Mouse (Mus musculus): ENCODE data around the gene Pde6h.

DNA sequence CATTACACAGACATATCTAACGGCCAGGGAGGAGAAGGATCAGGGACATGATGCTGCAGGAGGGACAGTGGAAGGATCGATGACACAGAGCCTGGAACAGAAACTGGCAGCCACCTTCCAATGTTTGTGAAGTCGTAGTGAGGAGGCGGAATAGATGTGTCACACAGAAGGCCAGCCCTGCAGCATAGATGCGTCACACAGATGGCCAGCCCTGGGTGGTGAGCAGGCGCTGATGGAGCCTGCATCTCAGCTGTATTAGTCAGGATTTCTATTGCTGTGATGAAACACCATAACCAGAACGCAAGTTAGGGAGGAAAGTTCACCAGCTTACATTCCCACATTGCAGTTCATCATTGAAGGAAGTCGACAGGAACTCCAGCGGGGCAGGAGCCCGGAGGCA lies 42.3 kb downstream of the Pde6h start:
- no peak for TF ChIP-seq POLR2A (IDR thresholded peaks at IDR 0.05; ENCODE audit: extremely low read depth, insufficient read depth, low read length)
- TF ChIP-seq CTCF (IDR thresholded peaks at IDR 0.05; ENCODE audit: low read depth, low read length) = no peak

Measured in liver, adult 2 months (tissue).